Comparison of ENCODE assay signal across 7 mouse cellular contexts in genomic region chr2:132945326-132946207, GRCm38 (mm10). TPM values are rescaled to one million over a fixed set of nuclear protein-coding genes. Genes with fewer than 3 reads are reported as not detected.
DNase-seq lines count a peak whose midpoint lies in the region; ATAC-seq lines count a peak whose summit lies in the region.

Gene Fermt1 (minus strand): TSS chr2:132945906.

- peak; percentile 76 for ATAC-seq in forebrain, embryonic 12.5 days (ENCODE audit: low FRiP score)
- peak; percentile 80 for ATAC-seq in kidney, embryonic 14.5 days (ENCODE audit: low FRiP score, low TSS enrichment)
- ATAC-seq in midbrain, embryonic 13.5 days, result peak; percentile 84

- H3K4me3 ChIP-seq in forebrain, embryonic 12.5 days (replicated peaks), result peak within 1 kb of the TSS; percentile 40
- peak within 1 kb of the TSS; percentile 43 for H3K4me3 ChIP-seq in kidney, embryonic 14.5 days (ENCODE audit: low read length)
- H3K4me3 ChIP-seq in midbrain, embryonic 13.5 days (replicated peaks), result peak within 1 kb of the TSS; percentile 46

- peaks cover 46% of the 10 kb centered on the region for H3K27me3 ChIP-seq in forebrain, embryonic 12.5 days
- peaks cover 42% of the 10 kb centered on the region for H3K27me3 ChIP-seq in kidney, embryonic 14.5 days (ENCODE audit: control insufficient read depth, insufficient read depth, low read length)
- peaks cover 61% of the 10 kb centered on the region for H3K27me3 ChIP-seq in midbrain, embryonic 13.5 days

- H3K4me2 ChIP-seq in forebrain, embryonic 12.5 days, result peak within 1 kb of the TSS; percentile 66
- peak within 1 kb of the TSS; percentile 56 for H3K4me2 ChIP-seq in kidney, embryonic 14.5 days (replicated peaks; ENCODE audit: low read depth, low read length)
- H3K4me2 ChIP-seq in midbrain, embryonic 13.5 days (replicated peaks), result peak within 1 kb of the TSS; percentile 88

- 0 out of 2 replicates have a peak within 1 kb of the TSS, but pooled peaks have one; percentile 29 for H3K9ac ChIP-seq in forebrain, embryonic 12.5 days
- peak within 1 kb of the TSS; percentile 50; the same call in 1 of the 2 replicates for H3K9ac ChIP-seq in kidney, embryonic 14.5 days (ENCODE audit: low read depth, low read length)
- H3K9ac ChIP-seq in midbrain, embryonic 13.5 days (replicated peaks), result peak within 1 kb of the TSS; percentile 59

- 4% methylated on average over 37 of the region's 37 CpGs for WGBS in forebrain, embryonic 12.5 days
- WGBS in kidney, embryonic 14.5 days, result 2% methylated on average over 37 of the region's 37 CpGs
- 3% methylated on average over 37 of the region's 37 CpGs for WGBS in midbrain, embryonic 13.5 days

- peaks cover 13% of the 10 kb centered on the region for H3K4me1 ChIP-seq in forebrain, embryonic 12.5 days
- H3K4me1 ChIP-seq in kidney, embryonic 14.5 days (ENCODE audit: control insufficient read depth, insufficient read depth, low read length), result peaks cover 7% of the 10 kb centered on the region; the same call in 1 of the 2 replicates
- peaks cover 14% of the 10 kb centered on the region for H3K4me1 ChIP-seq in midbrain, embryonic 13.5 days (replicated peaks)

- no peak within 1 kb of the TSS for H3K27ac ChIP-seq in forebrain, embryonic 12.5 days
- no peak within 1 kb of the TSS for H3K27ac ChIP-seq in kidney, embryonic 14.5 days (ENCODE audit: low read depth, low read length)
- H3K27ac ChIP-seq in midbrain, embryonic 13.5 days, result no peak within 1 kb of the TSS

- no peaks in the 10 kb centered on the region for H3K36me3 ChIP-seq in forebrain, embryonic 12.5 days (replicated peaks)
- no peaks in the 10 kb centered on the region for H3K36me3 ChIP-seq in kidney, embryonic 14.5 days (ENCODE audit: control insufficient read depth, insufficient read depth, low read length)
- H3K36me3 ChIP-seq in midbrain, embryonic 13.5 days, result no peaks in the 10 kb centered on the region

- H3K9me3 ChIP-seq in forebrain, embryonic 12.5 days, result no peaks in the 10 kb centered on the region
- H3K9me3 ChIP-seq in kidney, embryonic 14.5 days (ENCODE audit: control insufficient read depth, low read length), result no peaks in the 10 kb centered on the region
- no peaks in the 10 kb centered on the region for H3K9me3 ChIP-seq in midbrain, embryonic 13.5 days

- peak; percentile 9 for DNase-seq in ovary, postnatal 10 days (ENCODE audit: low spot score)
- no peak for DNase-seq in ovary, postnatal 14 days (ENCODE audit: low spot score)
- DNase-seq in right cerebral cortex, adult 18-20 months, result no peak
- no peak for DNase-seq in gastrocnemius, adult 8-10 months (ENCODE audit: low spot score in 2 of 2)

RNA-seq across cellular contexts. Expression of gene Fermt1, which starts in this region (rescaled TPM):
- 0.83 and 0.92 TPM in 2 replicates for polyA plus RNA-seq in forebrain, embryonic 12.5 days (2016; fragmentation: Nextera tagmentation; extraction: Ambion mirVana)
- polyA plus RNA-seq in kidney, embryonic 14.5 days (2014; fragmentation: Nextera tagmentation; extraction: Ambion mirVana), result 12.4 and 15.9 TPM in 2 replicates
- not detected in 2 replicates for polyA plus RNA-seq in midbrain, embryonic 13.5 days (2015; fragmentation: Nextera tagmentation; extraction: Ambion mirVana)
- total RNA-seq in gastrocnemius, adult 8-10 months (2022), result under 1 TPM in 1 of 4 experiments, not detected in 3; 0.05 TPM

Comparison
In these comparisons a context has a peak if more than half of its experiments do, and no peak if none do; other contexts are left out.
1. Peak in ATAC-seq, H3K4me3 ChIP-seq, H3K9ac ChIP-seq and H3K4me2 ChIP-seq in forebrain, embryonic 12.5 days; RNA of the gene not detected or under 1 TPM.
2. Peak in ATAC-seq, H3K4me3 ChIP-seq, H3K9ac ChIP-seq and H3K4me2 ChIP-seq in midbrain, embryonic 13.5 days; RNA of the gene not detected or under 1 TPM.